Comparison of ENCODE assay signal across 19 mouse cellular contexts in genomic region chr2:79768625-79769024, GRCm38 (mm10).
DNase-seq lines count a peak whose midpoint lies in the region; ATAC-seq and TF ChIP-seq lines count a peak whose summit lies in the region.
"Had no signal": no experiment of that assay in that cellular context is flagged by ENCODE, and none has a peak within 500 bp of the region (broad histone marks: within the 10 kb centered on the region; RNA-seq: fewer than 3 reads in every experiment).

No protein-coding gene starts in this region.

- H3K9ac ChIP-seq in hindbrain, embryonic 16.5 days (ENCODE audit: low read depth, low read length): no peak overlapping the region
- no peak overlapping the region for H3K9ac ChIP-seq in hindbrain, embryonic 12.5 days
- H3K9ac ChIP-seq in midbrain, embryonic 11.5 days (ENCODE audit: low read length): no peak overlapping the region
- no peak overlapping the region for H3K9ac ChIP-seq in intestine, embryonic 15.5 days
- H3K9ac ChIP-seq: embryonic facial prominence, embryonic 12.5 days; forebrain, embryonic 15.5 days; heart, embryonic 12.5 days had no signal

- H3K36me3 ChIP-seq in hindbrain, embryonic 16.5 days (ENCODE audit: control insufficient read depth, insufficient read depth, low read length): no peaks in the 10 kb centered on the region
- H3K36me3 ChIP-seq in hindbrain, embryonic 12.5 days: no peaks in the 10 kb centered on the region
- no peaks in the 10 kb centered on the region for H3K36me3 ChIP-seq in midbrain, embryonic 11.5 days (ENCODE audit: control insufficient read depth, insufficient read depth, low read length)
- H3K36me3 ChIP-seq in midbrain, embryonic 10.5 days: no peaks in the 10 kb centered on the region
- H3K36me3 ChIP-seq in intestine, embryonic 15.5 days: no peaks in the 10 kb centered on the region
- H3K36me3 ChIP-seq: embryonic facial prominence, embryonic 12.5 days; forebrain, embryonic 15.5 days; G1E; heart, embryonic 12.5 days had no signal

- WGBS in cerebellum, adult 2 months: 63% methylated on average over 2 of the region's 2 CpGs
- 85% methylated on average over 2 of the region's 2 CpGs for WGBS in hindbrain, embryonic 16.5 days
- WGBS in hindbrain, embryonic 12.5 days: 89% methylated on average over 2 of the region's 2 CpGs
- WGBS in midbrain, embryonic 11.5 days: 83% methylated on average over 2 of the region's 2 CpGs
- WGBS in midbrain, embryonic 10.5 days: 92% methylated on average over 2 of the region's 2 CpGs
- 53% methylated on average over 2 of the region's 2 CpGs for WGBS in intestine, embryonic 15.5 days

- no peaks in the 10 kb centered on the region for H3K27me3 ChIP-seq in cerebellum, adult 2 months (ENCODE audit: control insufficient read depth, insufficient read depth, low read length)
- no peaks in the 10 kb centered on the region for H3K27me3 ChIP-seq in hindbrain, embryonic 16.5 days (replicated peaks; ENCODE audit: control insufficient read depth, insufficient read depth, low read length)
- no peaks in the 10 kb centered on the region for H3K27me3 ChIP-seq in hindbrain, embryonic 12.5 days
- H3K27me3 ChIP-seq in midbrain, embryonic 11.5 days (ENCODE audit: control insufficient read depth, insufficient read depth, low read length): no peaks in the 10 kb centered on the region
- H3K27me3 ChIP-seq in midbrain, embryonic 10.5 days (ENCODE audit: low read depth, poor library complexity, severe bottlenecking): no peaks in the 10 kb centered on the region
- H3K27me3 ChIP-seq in intestine, embryonic 15.5 days (replicated peaks): no peaks in the 10 kb centered on the region
- H3K27me3 ChIP-seq: embryonic facial prominence, embryonic 12.5 days; forebrain, embryonic 15.5 days; heart, embryonic 12.5 days had no signal

- H3K4me3 ChIP-seq in cerebellum, adult 2 months (replicated peaks; ENCODE audit: insufficient read depth, low read depth, low read length): no peak overlapping the region
- H3K4me3 ChIP-seq in hindbrain, embryonic 16.5 days (ENCODE audit: low read length): no peak overlapping the region
- H3K4me3 ChIP-seq in hindbrain, embryonic 12.5 days: no peak overlapping the region
- no peak overlapping the region for H3K4me3 ChIP-seq in midbrain, embryonic 11.5 days (ENCODE audit: low read depth, low read length)
- H3K4me3 ChIP-seq in midbrain, embryonic 10.5 days: no peak overlapping the region
- no peak overlapping the region for H3K4me3 ChIP-seq in intestine, embryonic 15.5 days (replicated peaks)
- H3K4me3 ChIP-seq: embryonic facial prominence, embryonic 12.5 days; forebrain, embryonic 15.5 days; heart, adult 2 months; heart, embryonic 12.5 days had no signal

- H3K4me2 ChIP-seq in hindbrain, embryonic 16.5 days (ENCODE audit: low read length): no peak overlapping the region
- no peak overlapping the region for H3K4me2 ChIP-seq in hindbrain, embryonic 12.5 days (replicated peaks)
- no peak overlapping the region for H3K4me2 ChIP-seq in midbrain, embryonic 11.5 days
- no peak overlapping the region for H3K4me2 ChIP-seq in intestine, embryonic 15.5 days (replicated peaks)
- H3K4me2 ChIP-seq: embryonic facial prominence, embryonic 12.5 days; forebrain, embryonic 15.5 days; heart, embryonic 12.5 days had no signal

- peak; percentile 74; the same call in 1 of the 2 replicates for ATAC-seq in hindbrain, embryonic 16.5 days
- ATAC-seq in hindbrain, embryonic 12.5 days (ENCODE audit: low FRiP score): no peak
- peak; percentile 54; the same call in 1 of the 2 replicates for ATAC-seq in midbrain, embryonic 11.5 days (ENCODE audit: low FRiP score)
- ATAC-seq in intestine, embryonic 15.5 days: peak; percentile 56
- ATAC-seq: CD4-positive, CD25-positive, alpha-beta regulatory T cell, adult 4 months; forebrain, embryonic 15.5 days had no signal

- TF ChIP-seq POLR2A in cerebellum, adult 2 months (IDR thresholded peaks at IDR 0.05; ENCODE audit: borderline replicate concordance, insufficient read depth, low read length): no peak

- H3K4me1 ChIP-seq in cerebellum, adult 2 months (ENCODE audit: control insufficient read depth, insufficient read depth, low read length): no peaks in the 10 kb centered on the region
- no peaks in the 10 kb centered on the region for H3K4me1 ChIP-seq in hindbrain, embryonic 16.5 days (ENCODE audit: control insufficient read depth, insufficient read depth, low read depth, low read length)
- H3K4me1 ChIP-seq in hindbrain, embryonic 12.5 days: no peaks in the 10 kb centered on the region
- no peaks in the 10 kb centered on the region; the same call in 1 of the 2 replicates for H3K4me1 ChIP-seq in midbrain, embryonic 11.5 days (ENCODE audit: control insufficient read depth, insufficient read depth, low read length)
- peaks cover 5% of the 10 kb centered on the region; the same call in 1 of the 2 replicates for H3K4me1 ChIP-seq in midbrain, embryonic 10.5 days
- H3K4me1 ChIP-seq in intestine, embryonic 15.5 days (replicated peaks): no peaks in the 10 kb centered on the region
- H3K4me1 ChIP-seq: embryonic facial prominence, embryonic 12.5 days; heart, embryonic 12.5 days had no signal

- TF ChIP-seq CTCF in cerebellum, adult 2 months (IDR thresholded peaks at IDR 0.05; ENCODE audit: borderline replicate concordance, insufficient read depth, low read depth, low read length): no peak

- no peak overlapping the region for H3K27ac ChIP-seq in cerebellum, adult 2 months (ENCODE audit: insufficient read depth, low read length)
- H3K27ac ChIP-seq in hindbrain, embryonic 16.5 days (ENCODE audit: low read depth, low read length): no peak overlapping the region
- no peak overlapping the region for H3K27ac ChIP-seq in hindbrain, embryonic 12.5 days
- H3K27ac ChIP-seq in midbrain, embryonic 11.5 days (ENCODE audit: low read depth, low read length): no peak overlapping the region
- no peak overlapping the region for H3K27ac ChIP-seq in midbrain, embryonic 10.5 days (replicated peaks)
- H3K27ac ChIP-seq in intestine, embryonic 15.5 days: no peak overlapping the region
- H3K27ac ChIP-seq: embryonic facial prominence, embryonic 12.5 days; forebrain, embryonic 15.5 days; heart, adult 2 months had no signal

- H3K9me3 ChIP-seq in hindbrain, embryonic 16.5 days (ENCODE audit: control insufficient read depth, low read length): no peaks in the 10 kb centered on the region
- no peaks in the 10 kb centered on the region for H3K9me3 ChIP-seq in hindbrain, embryonic 12.5 days (replicated peaks)
- no peaks in the 10 kb centered on the region for H3K9me3 ChIP-seq in midbrain, embryonic 11.5 days (ENCODE audit: control insufficient read depth, low read length)
- no peaks in the 10 kb centered on the region for H3K9me3 ChIP-seq in midbrain, embryonic 10.5 days (replicated peaks)
- H3K9me3 ChIP-seq in intestine, embryonic 15.5 days: no peaks in the 10 kb centered on the region
- H3K9me3 ChIP-seq: embryonic facial prominence, embryonic 12.5 days; forebrain, embryonic 15.5 days; G1E; heart, embryonic 12.5 days had no signal

- DNase-seq in cerebellum, postnatal 10 days: peak; percentile 37 to 43
- no peak for DNase-seq in cerebellum, adult 2 months
- no peak for DNase-seq in midbrain, embryonic 11.5 days (ENCODE audit: low spot score, missing footprints)
- DNase-seq in midbrain, embryonic 10.5 days (ENCODE audit: low spot score): no peak
- DNase-seq in heart, adult 8-10 months (ENCODE audit: low spot score): no peak
- DNase-seq: adrenal gland, adult 8-10 months; adrenal gland, postnatal 36 days; B cell, adult 2 months; cerebellum, adult 8-10 months; gastrocnemius, postnatal 14 days; heart, adult 2 months had no signal

Comparison
In these comparisons a context has a peak if more than half of its experiments do, and no peak if none do; other contexts are left out.
1. DNase-seq: peak in cerebellum, postnatal 10 days (2 of 2); none in cerebellum, adult 2 months (0 of 2), midbrain, embryonic 11.5 days (single experiment), midbrain, embryonic 10.5 days (single experiment) and heart, adult 8-10 months (single experiment).